Mouse (Mus musculus) frontal cortex, postnatal 14 days (tissue): ENCODE measurements around the gene Kcnh1.
A peak's percentile ranks its signal among the peaks of the same experiment; 100 is the strongest.

ENCODE experiments used
- DNase-seq, 2 experiments: peaks; one replicate each; pipeline ENCODE4 v3.0.0; 2022; ENCODE audit warnings: low spot score in 2 of 2

The Kcnh1 gene

DNA sequence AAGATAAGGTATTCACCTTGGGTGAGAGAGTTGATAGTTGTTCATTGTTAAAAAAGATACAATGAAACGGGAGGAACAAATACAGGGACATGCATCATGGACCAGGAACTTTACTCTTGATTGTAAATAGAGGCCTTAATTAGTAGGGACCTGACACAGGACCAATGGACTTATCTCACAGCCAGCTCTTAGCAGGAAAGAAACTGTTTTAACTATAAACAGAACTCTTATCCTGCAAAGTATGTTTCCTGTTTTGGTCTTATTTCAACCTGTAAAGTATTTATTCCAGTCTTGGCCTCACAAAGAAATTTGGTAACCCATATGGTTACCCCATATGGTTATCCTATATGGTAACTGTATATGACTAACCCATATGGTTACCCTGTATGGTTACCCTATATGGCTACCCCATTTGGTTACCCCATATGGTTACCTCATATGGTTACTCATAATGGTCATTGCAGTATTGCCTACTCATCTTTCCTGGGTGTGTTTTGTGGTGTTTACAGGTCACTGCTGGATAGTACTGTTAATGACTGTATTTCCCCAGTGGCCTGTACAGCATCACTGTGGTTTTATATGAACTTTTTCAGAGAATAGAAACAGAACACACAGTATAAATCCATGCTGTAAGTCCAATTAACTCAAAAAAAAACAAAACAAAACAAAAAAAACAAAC is 125.0 kb downstream of the Kcnh1 start:
- no peak for DNase-seq

- DNase-seq = no peak
Observed at GRCm38 (mm10) chr1:192324223-192324622, 133.6 kb downstream of the Kcnh1 start.

- DNase-seq = no peak
Observed at GRCm38 (mm10) chr1:192327052-192327451, 136.5 kb downstream of the Kcnh1 start.

GRCm38 (mm10) chr1:192331207-192331606 is 140.6 kb downstream of the Kcnh1 start:
- no peak for DNase-seq

- DNase-seq = no peak
Observed at GRCm38 (mm10) chr1:192336029-192336428, 145.5 kb downstream of the Kcnh1 start.

DNA sequence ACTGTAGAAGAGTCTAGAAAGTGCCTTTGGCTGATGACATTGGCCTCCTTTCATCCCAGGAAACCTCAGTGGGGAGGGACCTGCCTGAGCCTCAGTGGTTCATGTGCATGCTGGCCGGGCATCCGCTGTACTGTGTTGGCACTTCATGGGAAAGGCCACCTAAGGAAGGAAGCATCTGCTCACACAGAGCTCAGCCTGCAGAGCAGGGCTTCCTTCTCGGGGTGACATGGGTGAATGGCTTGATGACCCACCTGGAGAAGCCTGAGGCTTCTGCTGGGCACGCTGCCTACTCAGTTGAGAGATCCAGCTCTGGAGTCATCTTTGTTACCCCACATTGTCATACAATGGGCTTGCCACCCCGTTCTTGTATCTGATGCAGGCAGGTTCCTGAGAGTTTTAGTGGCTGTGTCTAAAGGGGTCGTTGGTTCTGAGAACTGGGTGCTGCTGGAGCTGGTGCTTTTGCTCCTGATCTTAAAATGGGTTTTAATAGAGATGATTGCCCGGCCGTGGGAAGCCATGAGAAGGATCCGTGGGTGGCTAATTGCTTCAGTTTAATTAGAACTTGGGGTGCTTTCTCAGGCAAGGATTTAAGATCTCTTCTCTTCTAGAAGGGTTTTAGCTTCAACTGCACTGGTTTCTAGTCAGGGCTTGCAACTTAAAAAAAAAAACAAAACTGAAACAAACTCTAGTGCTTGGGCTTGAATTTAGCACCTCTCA is 148.9 kb downstream of the Kcnh1 start:
- no peak for DNase-seq

GRCm38 (mm10) chr1:192341774-192342173 is 151.2 kb downstream of the Kcnh1 start:
- no peak for DNase-seq

DNA sequence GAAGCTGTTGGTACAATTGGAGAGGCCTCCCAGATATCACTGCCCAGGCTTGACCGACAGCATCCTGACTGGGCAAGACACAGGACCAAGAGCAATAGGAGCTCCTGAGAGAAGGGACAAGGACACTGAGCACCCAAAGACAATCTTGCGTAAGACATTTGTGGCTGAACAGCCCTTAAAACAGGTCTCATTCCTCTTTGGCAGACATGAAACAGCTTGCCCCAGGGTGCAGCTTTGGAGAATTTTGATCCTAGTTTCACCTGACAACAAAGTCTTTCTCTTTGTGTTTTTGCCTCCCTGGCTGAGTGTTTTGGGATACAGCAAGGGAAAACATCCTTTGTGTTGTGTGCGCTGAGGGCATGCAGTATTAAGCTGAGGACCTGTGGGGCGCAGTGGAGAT is 153.4 kb downstream of the Kcnh1 start:
- no peak for DNase-seq

GRCm38 (mm10) chr1:192347327-192347726 is 156.8 kb downstream of the Kcnh1 start:
- no peak for DNase-seq

- DNase-seq = no peak
Observed at GRCm38 (mm10) chr1:192356231-192356630, 165.7 kb downstream of the Kcnh1 start.

- no peak for DNase-seq
Observed at GRCm38 (mm10) chr1:192359212-192359611, 168.6 kb downstream of the Kcnh1 start.

DNA sequence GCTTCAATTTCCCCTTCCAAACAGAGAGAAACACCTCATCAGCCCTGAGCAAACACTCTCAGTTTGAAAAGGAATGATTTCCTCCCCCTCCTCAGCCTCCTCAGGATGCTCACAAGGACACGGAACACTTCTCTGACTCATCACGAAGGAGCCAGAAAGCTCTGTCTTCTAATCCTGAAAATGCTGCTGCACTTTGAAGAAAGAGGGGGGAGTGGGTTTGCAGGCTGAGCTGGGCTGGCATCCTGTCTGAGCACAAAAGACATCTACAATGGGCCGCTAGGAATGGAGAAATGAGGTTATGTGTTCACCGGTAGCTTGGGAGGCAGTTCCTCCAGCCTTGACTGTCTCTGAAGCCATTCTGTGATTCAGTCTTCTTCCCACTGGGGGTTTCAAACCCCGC is 177.8 kb downstream of the Kcnh1 start:
- peak in 1 of 2 experiments; percentile 31 for DNase-seq

DNA sequence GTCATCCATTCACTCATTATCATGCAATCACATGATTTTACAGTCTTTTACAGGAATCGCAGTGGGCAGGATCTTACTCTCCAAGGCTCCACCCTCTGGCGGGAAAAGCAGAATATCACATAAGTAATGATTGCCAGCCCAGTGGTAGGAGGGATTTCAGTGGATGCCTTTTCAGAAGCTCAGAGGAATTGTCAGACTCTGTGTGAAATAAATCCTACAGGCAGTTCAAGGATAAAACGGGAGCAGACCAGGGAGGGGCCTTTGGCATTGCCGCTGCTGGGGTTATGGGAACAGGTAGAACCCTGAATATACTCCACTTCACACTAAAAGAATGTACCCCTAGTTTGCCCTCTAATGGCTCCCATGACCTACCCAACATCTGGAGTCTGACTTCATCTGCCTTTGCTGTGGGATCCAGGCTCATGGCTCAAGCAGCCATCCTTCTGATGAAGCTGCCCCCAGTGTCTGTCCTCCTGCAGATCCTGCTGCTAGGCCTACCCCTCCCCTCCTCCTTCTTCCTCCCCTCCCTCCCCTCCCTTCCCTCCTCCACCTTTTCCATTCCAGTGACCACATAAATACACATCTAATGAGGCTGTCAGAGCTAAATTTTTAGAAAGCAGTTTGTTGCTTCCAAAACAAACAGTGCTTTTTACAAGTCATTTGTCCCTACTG is 181.5 kb downstream of the Kcnh1 start:
- DNase-seq = no peak

DNA sequence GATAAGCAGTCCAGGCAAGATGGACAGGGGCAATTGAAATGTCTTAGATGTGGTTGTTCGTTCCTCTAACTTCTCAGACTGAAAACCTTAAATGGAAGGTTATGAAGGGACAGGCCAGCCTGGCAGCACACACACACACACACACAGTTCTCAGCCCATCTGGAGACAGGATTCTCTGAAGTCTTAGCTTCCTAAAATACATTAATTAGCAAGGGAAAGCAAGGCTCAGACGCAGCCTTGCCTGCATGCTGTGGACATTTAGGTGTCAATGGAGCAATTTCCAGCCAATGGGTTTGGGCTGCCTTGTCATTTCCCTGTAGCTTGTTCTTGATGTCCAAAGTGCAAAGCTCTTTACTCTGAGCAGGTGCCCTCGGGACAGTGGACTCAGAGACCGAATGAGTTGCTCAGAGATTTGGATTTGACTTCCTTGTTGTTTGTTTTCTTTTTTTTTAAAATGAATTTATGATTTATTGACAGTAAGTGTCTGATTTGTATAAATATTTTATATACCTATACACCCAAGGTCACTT is 188.0 kb downstream of the Kcnh1 start:
- no peak for DNase-seq

GRCm38 (mm10) chr1:192380596-192381041 is 190.0 kb downstream of the Kcnh1 start:
- no peak for DNase-seq

GRCm38 (mm10) chr1:192387624-192388023 is 197.1 kb downstream of the Kcnh1 start:
- DNase-seq = no peak

DNA sequence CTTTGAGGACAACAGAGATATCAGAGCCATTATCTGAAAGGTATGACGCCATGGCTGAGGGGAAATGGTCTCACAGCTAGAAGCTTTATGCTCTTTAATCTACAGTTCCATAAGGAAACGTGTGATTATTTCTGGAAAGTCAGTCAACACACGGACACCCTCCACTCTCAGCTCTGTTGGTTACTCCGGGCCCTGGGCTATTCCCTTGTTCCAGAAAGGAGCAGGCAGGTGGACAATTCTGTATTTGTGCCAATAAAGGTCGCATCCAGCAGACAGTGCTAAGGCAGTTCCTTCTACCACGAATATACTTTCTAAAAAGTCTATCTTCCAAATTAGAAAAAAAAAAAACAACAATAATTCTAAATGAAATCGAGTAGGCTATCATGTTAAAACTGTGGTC is 200.5 kb downstream of the Kcnh1 start:
- DNase-seq = no peak

- no peak for DNase-seq
Observed at GRCm38 (mm10) chr1:192392232-192392631, 201.7 kb downstream of the Kcnh1 start.

DNA sequence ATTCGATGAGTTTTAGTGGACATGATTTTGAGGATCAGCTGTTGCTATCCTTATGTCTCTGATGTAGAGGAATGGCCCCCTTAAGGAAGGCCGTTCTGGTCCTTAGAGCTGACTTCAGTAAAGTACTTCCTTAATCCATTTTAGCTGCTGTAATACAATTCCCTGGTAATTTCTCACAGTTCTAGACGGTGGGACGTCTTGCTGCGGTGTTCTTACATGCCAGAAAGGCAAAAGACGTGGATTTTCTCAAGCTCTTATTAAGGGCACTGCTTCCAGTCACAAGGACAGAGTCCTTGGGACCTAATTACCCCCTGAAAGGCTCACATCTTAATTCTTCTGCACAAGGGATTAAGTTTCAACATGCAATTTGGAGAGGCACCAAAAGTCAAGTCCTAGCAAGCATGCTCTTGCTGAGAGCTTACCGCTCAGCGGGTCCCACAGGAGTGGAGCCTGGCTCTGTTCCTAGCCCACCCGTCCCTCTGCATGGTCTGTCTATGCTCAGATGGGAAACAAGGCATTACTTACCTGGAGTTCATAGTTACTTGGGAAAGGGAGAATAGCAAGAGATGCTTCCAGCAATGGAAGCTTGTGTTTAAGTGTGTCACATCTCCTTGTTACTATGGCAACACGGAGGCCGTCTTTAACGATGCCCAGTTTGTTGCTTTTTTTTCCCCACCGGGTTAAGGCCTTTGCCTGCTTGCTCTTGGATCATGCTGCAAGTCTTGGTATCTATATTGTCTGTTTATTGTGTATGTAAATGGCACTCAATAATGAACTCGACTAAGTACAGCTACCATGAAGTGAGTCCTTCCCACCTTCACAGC is 209.3 kb downstream of the Kcnh1 start:
- no peak for DNase-seq

- no peak for DNase-seq
Observed at GRCm38 (mm10) chr1:192400991-192401390, 210.4 kb downstream of the Kcnh1 start.

DNA sequence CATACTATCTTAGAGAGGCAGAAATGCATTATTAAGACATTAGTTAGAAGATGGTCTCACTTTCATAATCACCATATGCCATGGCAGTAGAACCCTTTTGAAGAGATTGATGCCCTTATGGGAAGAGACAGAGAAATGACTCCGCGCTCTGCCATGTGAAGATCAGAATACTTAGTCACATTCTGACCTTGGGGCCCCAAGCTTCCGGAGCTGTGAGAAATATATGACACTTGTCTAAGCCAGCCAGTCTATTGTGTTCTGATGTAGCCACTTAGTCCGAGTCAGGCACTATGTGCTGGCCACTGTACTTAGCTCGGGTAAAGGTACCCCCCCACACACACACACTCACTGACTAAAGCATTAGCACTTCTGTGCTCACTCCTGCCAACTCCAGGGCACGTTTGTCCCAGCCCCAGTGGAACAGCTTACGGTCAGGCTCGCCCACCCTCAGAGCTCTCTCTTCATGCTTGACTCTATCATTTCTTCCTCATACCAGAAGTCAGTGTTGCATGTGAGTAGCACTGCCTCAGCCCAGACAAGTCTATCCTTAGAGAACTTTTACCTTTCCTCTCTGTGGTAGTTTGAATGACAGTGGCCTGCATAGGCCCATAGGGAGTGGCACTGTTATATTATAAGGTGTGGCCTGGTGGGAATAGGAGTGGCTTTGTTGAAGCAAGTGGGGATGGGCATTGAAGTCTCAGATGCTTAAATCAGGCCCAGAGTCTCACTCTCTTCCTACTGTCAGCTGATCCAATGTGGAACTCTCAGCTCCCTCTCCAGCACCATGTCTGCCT is 212.5 kb downstream of the Kcnh1 start:
- no peak for DNase-seq
